Mouse (Mus musculus): ENCODE data around the gene Car4. TPM values are rescaled to one million over a fixed set of nuclear protein-coding genes. Genes with fewer than 3 reads are reported as not detected.

Car4 gene
- polyA plus RNA-seq, 1 experiment from 2014 or later, result not detected

DNA sequence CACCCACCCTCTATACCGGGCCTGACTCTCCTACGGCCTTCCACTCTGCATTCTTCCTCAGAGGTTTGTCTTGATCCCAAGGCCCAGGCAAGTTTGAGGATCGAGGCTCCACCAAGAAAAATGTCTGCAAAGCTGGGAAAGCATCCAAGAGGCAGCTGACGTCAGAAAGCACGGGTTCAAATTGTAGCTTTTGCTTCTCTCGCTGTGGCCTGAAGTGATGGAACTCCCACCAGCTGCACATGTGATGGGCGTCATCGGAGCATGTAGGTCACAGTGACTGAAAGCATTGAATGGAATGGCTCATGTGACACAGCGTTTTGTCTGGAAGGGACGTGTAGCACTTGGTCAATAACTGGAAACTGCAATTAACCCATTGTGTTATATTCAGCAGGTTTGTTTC, 17.4 kb upstream of the Car4 start:
- no peak overlapping the region for H3K9ac ChIP-seq (replicated peaks)
- ATAC-seq (no peak), DNase-seq (no peak)
- WGBS (ENCODE audit: insufficient replicate concordance), result 74% methylated on average over 10 of the region's 10 CpGs
- no peak overlapping the region for H3K27ac ChIP-seq (ENCODE audit: low read depth)
- TF ChIP-seq EP300 (IDR thresholded peaks at IDR 0.05; ENCODE audit: low read depth), result no peak
- no peaks in the 10 kb centered on the region for H3K9me3 ChIP-seq (ENCODE audit: low read length)
- no peak overlapping the region for H3K4me3 ChIP-seq (ENCODE audit: low read depth, low read length)
- no peaks in the 10 kb centered on the region for H3K36me3 ChIP-seq (replicated peaks; ENCODE audit: insufficient read depth, low read length)
- H3K27me3 ChIP-seq (ENCODE audit: insufficient read depth, low read length), result peaks cover 16% of the 10 kb centered on the region; the same call in 1 of the 2 replicates
- H3K4me1 ChIP-seq (ENCODE audit: insufficient read depth), result no peaks in the 10 kb centered on the region
- H3K4me2 ChIP-seq (ENCODE audit: low read depth, low read length), result no peak overlapping the region

DNA sequence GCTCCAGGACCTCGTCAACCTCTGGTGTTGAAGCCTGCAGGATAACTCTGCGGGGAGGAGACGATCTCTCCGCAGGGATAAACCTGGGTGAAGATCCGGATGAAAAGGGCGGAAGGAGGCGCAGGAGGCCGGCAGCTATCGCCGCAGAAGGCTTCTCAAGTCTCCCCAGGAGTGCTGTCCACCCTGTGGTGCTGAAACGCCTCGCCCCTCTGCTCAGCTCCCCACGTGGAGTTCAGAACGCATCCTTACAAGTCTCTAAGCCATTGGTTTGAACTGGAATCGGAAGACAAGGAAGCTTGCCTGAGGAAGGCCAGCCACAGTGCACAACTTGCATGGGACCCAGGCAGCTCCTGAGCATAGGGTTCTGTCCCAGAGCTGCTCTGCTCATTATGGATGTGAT, 13.6 kb upstream of the Car4 start:
- Histone ChIP-seq H3K27me3 (ENCODE audit: insufficient read depth, low read length) (peaks cover 18% of the 10 kb centered on the region; the same call in 1 of the 2 replicates), H3K4me2 (ENCODE audit: low read depth, low read length) (no peak overlapping the region; the same call in 1 of the 2 replicates), H3K36me3 (replicated peaks; ENCODE audit: insufficient read depth, low read length) (no peaks in the 10 kb centered on the region), H3K9me3 (ENCODE audit: low read length) (no peaks in the 10 kb centered on the region), H3K27ac (ENCODE audit: low read depth) (no peak overlapping the region), H3K4me3 (ENCODE audit: low read depth, low read length) (no peak overlapping the region), H3K4me1 (ENCODE audit: insufficient read depth) (peaks cover 3% of the 10 kb centered on the region; the same call in 1 of the 2 replicates), H3K9ac (replicated peaks) (no peak overlapping the region)
- DNase-seq, result peak; percentile 65
- ATAC-seq, result no peak
- TF ChIP-seq EP300 (IDR thresholded peaks at IDR 0.05; ENCODE audit: low read depth) (no peak), CTCF (IDR thresholded peaks at IDR 0.05; ENCODE audit: low read depth) (no peak)
- WGBS (ENCODE audit: insufficient replicate concordance), result 1% methylated on average over 15 of the region's 15 CpGs

DNA sequence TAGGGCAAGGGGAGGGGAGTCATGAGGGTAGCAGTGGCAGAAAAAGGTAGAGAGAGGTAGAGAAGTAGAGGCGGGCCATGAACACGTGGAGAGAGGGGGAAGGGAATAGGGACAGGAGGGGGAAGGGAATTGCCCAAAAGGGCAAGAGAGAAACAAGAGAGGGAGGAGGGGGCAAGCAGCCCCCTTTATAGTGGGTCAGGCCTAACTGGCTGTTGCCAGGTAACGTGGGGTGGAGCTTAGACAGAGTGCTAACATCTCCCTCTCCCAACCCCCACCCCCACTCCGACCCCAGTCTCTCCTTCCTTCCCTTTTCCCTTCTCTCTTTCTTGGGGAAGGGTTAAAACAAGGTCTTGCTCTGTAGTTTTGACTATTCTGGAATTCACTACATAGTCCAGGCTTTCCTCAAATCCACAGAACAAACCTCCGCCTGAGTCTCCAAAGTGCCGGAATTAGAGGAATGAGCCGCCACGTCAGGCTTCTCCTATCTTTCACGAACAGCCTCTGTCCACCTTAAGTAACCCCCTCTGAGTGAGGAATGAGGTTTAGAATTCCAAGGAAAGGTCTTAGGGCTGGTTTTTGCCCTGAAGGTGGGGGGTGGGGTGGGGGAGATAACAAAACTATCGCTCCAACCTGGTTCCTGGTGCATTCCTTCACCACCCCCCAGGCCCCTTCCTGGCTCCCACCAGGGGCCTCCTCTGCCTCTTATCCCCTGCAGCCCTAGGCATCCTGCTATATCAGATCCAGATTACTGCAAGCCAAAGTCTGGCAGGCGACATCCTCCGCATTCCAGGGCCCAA, 12.7 kb upstream of the Car4 start:
- TF ChIP-seq EP300 (IDR thresholded peaks at IDR 0.05; ENCODE audit: low read depth) (no peak), CTCF (IDR thresholded peaks at IDR 0.05; ENCODE audit: low read depth) (no peak)
- ATAC-seq (no peak), DNase-seq (no peak)
- H3K9ac ChIP-seq (replicated peaks), result no peak overlapping the region
- H3K4me2 ChIP-seq (ENCODE audit: low read depth, low read length), result no peak overlapping the region
- WGBS (ENCODE audit: insufficient replicate concordance), result 7% methylated on average over 12 of the region's 12 CpGs
- peaks cover 18% of the 10 kb centered on the region; the same call in 1 of the 2 replicates for H3K27me3 ChIP-seq (ENCODE audit: insufficient read depth, low read length)
- peaks cover 3% of the 10 kb centered on the region; the same call in 1 of the 2 replicates for H3K4me1 ChIP-seq (ENCODE audit: insufficient read depth)
- no peak overlapping the region for H3K4me3 ChIP-seq (ENCODE audit: low read depth, low read length)
- no peak overlapping the region for H3K27ac ChIP-seq (ENCODE audit: low read depth)
- H3K36me3 ChIP-seq (replicated peaks; ENCODE audit: insufficient read depth, low read length), result no peaks in the 10 kb centered on the region
- H3K9me3 ChIP-seq (ENCODE audit: low read length), result no peaks in the 10 kb centered on the region

DNA sequence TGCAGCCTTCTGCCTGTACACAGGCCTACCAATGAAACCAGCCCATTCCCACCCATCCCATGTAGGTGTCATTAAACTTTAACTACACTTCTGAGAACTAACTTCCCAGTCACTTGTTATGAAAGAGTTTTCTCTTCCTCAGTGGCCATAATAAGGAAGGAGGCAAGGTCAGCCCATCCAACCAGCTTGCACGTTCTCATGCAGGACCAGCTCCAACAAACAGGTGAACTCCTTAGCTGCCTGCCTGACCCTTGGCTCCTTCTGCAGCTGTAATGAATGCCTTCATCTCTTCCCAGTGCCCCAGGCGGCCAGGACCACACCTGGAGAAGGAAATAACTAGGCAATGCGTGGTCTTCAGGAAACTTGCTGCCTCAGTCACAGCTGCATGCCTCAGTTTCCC, 11.7 kb upstream of the Car4 start:
- Histone ChIP-seq H3K36me3 (replicated peaks; ENCODE audit: insufficient read depth, low read length) (no peaks in the 10 kb centered on the region), H3K4me2 (ENCODE audit: low read depth, low read length) (no peak overlapping the region), H3K27me3 (ENCODE audit: insufficient read depth, low read length) (peaks cover 18% of the 10 kb centered on the region; the same call in 1 of the 2 replicates), H3K9ac (replicated peaks) (no peak overlapping the region), H3K27ac (ENCODE audit: low read depth) (no peak overlapping the region), H3K9me3 (ENCODE audit: low read length) (no peaks in the 10 kb centered on the region), H3K4me3 (ENCODE audit: low read depth, low read length) (no peak overlapping the region), H3K4me1 (ENCODE audit: insufficient read depth) (peaks cover 3% of the 10 kb centered on the region; the same call in 1 of the 2 replicates)
- TF ChIP-seq EP300 (IDR thresholded peaks at IDR 0.05; ENCODE audit: low read depth), result no peak
- TF ChIP-seq CTCF (IDR thresholded peaks at IDR 0.05; ENCODE audit: low read depth), result no peak
- ATAC-seq, result no peak
- DNase-seq, result no peak
- 49% methylated on average over 3 of the region's 3 CpGs for WGBS (ENCODE audit: insufficient replicate concordance)

DNA sequence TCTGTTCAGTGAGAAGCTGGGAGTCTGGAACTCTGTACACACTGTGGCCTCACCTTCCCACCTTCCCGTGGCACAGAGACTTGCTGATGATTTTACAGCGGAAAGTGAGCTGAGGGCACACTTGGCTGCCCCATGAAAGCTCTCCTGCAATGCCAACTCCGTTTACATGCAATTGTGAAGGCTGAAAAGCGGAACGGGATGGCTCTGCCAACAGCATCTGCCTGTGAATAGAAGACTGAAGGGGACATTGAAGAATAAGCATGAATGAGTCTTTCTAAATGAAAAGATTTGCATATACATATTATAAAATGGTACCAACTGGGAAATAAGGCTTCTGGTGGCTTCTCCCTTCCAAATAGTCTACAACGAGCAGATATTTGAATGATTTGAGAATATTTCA, 10.4 kb upstream of the Car4 start:
- TF ChIP-seq EP300 (IDR thresholded peaks at IDR 0.05; ENCODE audit: low read depth) (no peak), CTCF (IDR thresholded peaks at IDR 0.05; ENCODE audit: low read depth) (no peak)
- Histone ChIP-seq H3K9me3 (ENCODE audit: low read length) (no peaks in the 10 kb centered on the region), H3K4me2 (ENCODE audit: low read depth, low read length) (no peak overlapping the region), H3K36me3 (replicated peaks; ENCODE audit: insufficient read depth, low read length) (no peaks in the 10 kb centered on the region), H3K27me3 (ENCODE audit: insufficient read depth, low read length) (peaks cover 18% of the 10 kb centered on the region; the same call in 1 of the 2 replicates), H3K9ac (replicated peaks) (no peak overlapping the region), H3K27ac (ENCODE audit: low read depth) (no peak overlapping the region), H3K4me1 (ENCODE audit: insufficient read depth) (peaks cover 3% of the 10 kb centered on the region; the same call in 1 of the 2 replicates), H3K4me3 (ENCODE audit: low read depth, low read length) (no peak overlapping the region)
- no peak for DNase-seq
- 66% methylated on average over 6 of the region's 6 CpGs for WGBS (ENCODE audit: insufficient replicate concordance)
- no peak for ATAC-seq

DNA sequence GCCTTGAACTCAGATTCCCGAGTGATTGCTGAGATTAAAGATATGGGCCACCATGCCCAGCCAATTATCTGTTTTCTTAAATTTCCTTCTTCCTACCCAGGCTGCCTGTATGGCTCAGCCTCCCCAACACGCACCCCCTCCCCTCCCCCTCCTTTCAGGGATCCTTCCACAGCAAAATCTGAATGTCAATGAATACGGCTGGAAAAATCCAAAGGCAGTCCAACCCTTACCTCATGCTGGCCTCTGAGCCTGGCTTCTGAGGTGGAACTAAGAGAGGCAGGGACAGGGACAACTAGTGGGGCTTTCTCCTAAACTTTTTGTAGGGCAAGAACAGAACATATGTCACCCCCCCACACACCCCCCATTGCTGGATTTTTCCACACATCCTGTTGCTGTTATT, 9.5 kb upstream of the Car4 start:
- no peaks in the 10 kb centered on the region for H3K36me3 ChIP-seq (replicated peaks; ENCODE audit: insufficient read depth, low read length)
- WGBS (ENCODE audit: insufficient replicate concordance), result 57% methylated on average over 3 of the region's 3 CpGs
- no peak for DNase-seq
- no peak overlapping the region for H3K9ac ChIP-seq (replicated peaks)
- H3K4me3 ChIP-seq (ENCODE audit: low read depth, low read length), result no peak overlapping the region
- H3K9me3 ChIP-seq (ENCODE audit: low read length), result no peaks in the 10 kb centered on the region
- no peak overlapping the region for H3K27ac ChIP-seq (ENCODE audit: low read depth)
- H3K4me1 ChIP-seq (ENCODE audit: insufficient read depth), result peaks cover 3% of the 10 kb centered on the region; the same call in 1 of the 2 replicates
- ATAC-seq, result no peak
- H3K27me3 ChIP-seq (ENCODE audit: insufficient read depth, low read length), result peaks cover 18% of the 10 kb centered on the region; the same call in 1 of the 2 replicates
- TF ChIP-seq CTCF (IDR thresholded peaks at IDR 0.05; ENCODE audit: low read depth) (no peak), EP300 (IDR thresholded peaks at IDR 0.05; ENCODE audit: low read depth) (no peak)
- no peak overlapping the region for H3K4me2 ChIP-seq (ENCODE audit: low read depth, low read length)
